Mouse (Mus musculus) G1E (cell line): Measurements from ENCODE around the gene Cfap46. TPM values are rescaled to one million over a fixed set of nuclear protein-coding genes. Genes with fewer than 3 reads are reported as not detected.
A peak's percentile ranks its signal among the peaks of the same experiment; 100 is the strongest.

ENCODE experiments used
- ATAC-seq: 2 replicates; pipeline ENCODE4 v1.8.0; 2016; ENCODE audit warnings: mild to moderate bottlenecking; ENCODE audit not compliant: insufficient number of reproducible peaks, poor library complexity, low FRiP score, severe bottlenecking; ENCODE audit errors: extremely low read depth
- DNase-seq: peaks from one replicate; pipeline ENCODE4 v3.0.0; 2012; ENCODE audit warnings: low spot score
- H3K27me3 ChIP-seq: 2 replicates; pipeline ENCODE4 v1.6.1; 2012; ENCODE audit warnings: mild to moderate bottlenecking, low read length, inconsistent platforms; ENCODE audit not compliant: insufficient read depth
- H3K36me3 ChIP-seq: replicated peaks from 2 replicates; pipeline ENCODE3; 2012; ENCODE audit warnings: mild to moderate bottlenecking, inconsistent platforms
- H3K4me1 ChIP-seq: 2 replicates; pipeline ENCODE4 v1.6.1; 2012; ENCODE audit warnings: low read depth, low read length, inconsistent platforms, mixed read lengths; ENCODE audit not compliant: insufficient read depth
- H3K4me3 ChIP-seq: 2 replicates; pipeline ENCODE4 v1.5.1; 2012; ENCODE audit warnings: low read depth, mild to moderate bottlenecking, inconsistent platforms, low read length, moderate library complexity, mixed read lengths
- H3K9me3 ChIP-seq: replicated peaks from 2 replicates; pipeline ENCODE4 v1.6.1; 2012; ENCODE audit warnings: inconsistent platforms
- CTCF ChIP-seq: IDR thresholded peaks from 2 replicates; pipeline ENCODE4 v1.5.1; 2012; ENCODE audit warnings: low read depth, low read length, inconsistent platforms, mixed read lengths
- GATA1 ChIP-seq: IDR thresholded peaks from 2 replicates; pipeline ENCODE4 v1.6.1; 2012; ENCODE audit warnings: borderline replicate concordance, low read length, inconsistent platforms, mixed read lengths
- GATA2 ChIP-seq: IDR thresholded peaks from 2 replicates; pipeline ENCODE4 v1.6.1; 2012; ENCODE audit warnings: low read depth, low read length, inconsistent platforms, borderline replicate concordance
- POLR2AphosphoS5 ChIP-seq: IDR thresholded peaks from 2 replicates; pipeline ENCODE4 v1.6.1; 2012; ENCODE audit warnings: low read depth, low read length, inconsistent platforms; ENCODE audit not compliant: insufficient replicate concordance
- TAL1 ChIP-seq: conservative IDR thresholded peaks from 2 replicates; pipeline ENCODE4 v1.6.1; 2012; ENCODE audit warnings: low read depth, low read length, inconsistent platforms, mixed read lengths
- polyA plus RNA-seq: library from polyadenylated mRNA; stranded (reverse); fragments of >175 nt; gene quantifications from 2 replicates; pipeline ENCODE4 v1.2.3, GENCODE M21; 2012
- total RNA-seq, 2 experiments: library from RNA; stranded (forward) in 1 of 2; stranded (reverse) in 1 of 2; fragments of 200-1000 nt in 1 of 2; fragments of >200 nt in 1 of 2; fragmentation: Nextera tagmentation in 1 of 2; gene quantifications; 2 replicates each; pipeline ENCODE4 v1.2.3; 2014 to 2017

The Cfap46 gene
- total and polyA plus RNA-seq, 3 experiments = not detected

GRCm38 (mm10) chr7:139703146-139703825, 19.7 kb upstream of the Cfap46 start:
- TF ChIP-seq CTCF (0 out of 2 replicates have a peak, but pooled peaks have one; percentile 40), POLR2AphosphoS5 (no peak), GATA1 (no peak)
- Histone ChIP-seq H3K36me3 (no peaks in the 10 kb centered on the region), H3K4me1 (peaks cover 41% of the 10 kb centered on the region), H3K4me3 (no peak overlapping the region), H3K9me3 (peaks cover 41% of the 10 kb centered on the region), H3K27me3 (no peaks in the 10 kb centered on the region)
- ATAC-seq (peak; percentile 30; the same call in 1 of the 2 replicates), DNase-seq (peak; percentile 31)

GRCm38 (mm10) chr7:139701651-139702301, 18.2 kb upstream of the Cfap46 start:
- TF ChIP-seq POLR2AphosphoS5 (no peak), CTCF (no peak), GATA1 (no peak)
- Histone ChIP-seq H3K36me3 (no peaks in the 10 kb centered on the region), H3K27me3 (no peaks in the 10 kb centered on the region), H3K4me3 (no peak overlapping the region), H3K9me3 (peaks cover 49% of the 10 kb centered on the region), H3K4me1 (peaks cover 36% of the 10 kb centered on the region)
- no peak for DNase-seq
- no peak for ATAC-seq

GRCm38 (mm10) chr7:139692641-139693294, 9.2 kb upstream of the Cfap46 start:
- Histone ChIP-seq H3K4me1 (no peaks in the 10 kb centered on the region), H3K27me3 (peaks cover 13% of the 10 kb centered on the region; the same call in 1 of the 2 replicates), H3K4me3 (no peak overlapping the region), H3K9me3 (peaks cover 60% of the 10 kb centered on the region), H3K36me3 (no peaks in the 10 kb centered on the region)
- ATAC-seq = no peak
- DNase-seq = no peak
- TF ChIP-seq CTCF (no peak), TAL1 (no peak), GATA2 (no peak), GATA1 (no peak), POLR2AphosphoS5 (no peak)

GRCm38 (mm10) chr7:139692211-139692610, 8.6 kb upstream of the Cfap46 start:
- no peak for DNase-seq

GRCm38 (mm10) chr7:139685336-139685735, 1.7 kb upstream of the Cfap46 start:
- Histone ChIP-seq H3K4me3 (no peak overlapping the region), H3K9me3 (peaks cover 61% of the 10 kb centered on the region), H3K36me3 (no peaks in the 10 kb centered on the region), H3K4me1 (peaks cover 8% of the 10 kb centered on the region), H3K27me3 (peaks cover 19% of the 10 kb centered on the region)
- TF ChIP-seq GATA2 = no peak
- DNase-seq (no peak), ATAC-seq (no peak)

More at GRCm38 (mm10) chr7:139692211-139692610, 8.6 kb upstream of the Cfap46 start:
- Histone ChIP-seq H3K9me3 (peaks cover 59% of the 10 kb centered on the region), H3K4me1 (no peaks in the 10 kb centered on the region), H3K4me3 (no peak overlapping the region), H3K27me3 (peaks cover 16% of the 10 kb centered on the region), H3K36me3 (no peaks in the 10 kb centered on the region)
- TF ChIP-seq POLR2AphosphoS5 (no peak), GATA1 (no peak), TAL1 (no peak), CTCF (no peak), GATA2 (no peak)
- ATAC-seq = no peak

- ATAC-seq (peak; percentile 61), DNase-seq (peak; percentile 51)
- Histone ChIP-seq H3K36me3 (no peaks in the 10 kb centered on the region), H3K9me3 (peaks cover 53% of the 10 kb centered on the region), H3K4me3 (peak overlapping the region; percentile 65), H3K4me1 (peaks cover 8% of the 10 kb centered on the region), H3K27me3 (peaks cover 11% of the 10 kb centered on the region)
- TF ChIP-seq GATA2 (no peak), GATA1 (no peak)
Measured at GRCm38 (mm10) chr7:139684553-139684929, 924 bp upstream of the Cfap46 start.
